Mouse (Mus musculus) thymus, adult 18-20 months (tissue): ENCODE measurements around the gene Nap1l3.

Experiments
- DNase-seq, 2 experiments: peaks; one replicate each; pipeline ENCODE4 v3.0.0; 2022; ENCODE audit warnings: mixed read lengths in 2 of 2

Nap1l3 gene

GRCm38 (mm10) chrX:122396781-122397581 is at the start of gene Nap1l3:
TSS of gene Nap1l3 (minus strand) at chrX:122397401.
- peak in 1 of 2 experiments; percentile 1 for DNase-seq

- no peak for DNase-seq
Observed at GRCm38 (mm10) chrX:122397652-122398051, 451 bp upstream of the Nap1l3 start.
